Mouse (Mus musculus): ENCODE data around the gene Immp2l. TPM values are rescaled to one million over a fixed set of nuclear protein-coding genes. Genes with fewer than 3 reads are reported as not detected.

Immp2l gene
- total RNA-seq, 2 experiments from 2014 or later: 33.7 to 34.9 TPM

DNA sequence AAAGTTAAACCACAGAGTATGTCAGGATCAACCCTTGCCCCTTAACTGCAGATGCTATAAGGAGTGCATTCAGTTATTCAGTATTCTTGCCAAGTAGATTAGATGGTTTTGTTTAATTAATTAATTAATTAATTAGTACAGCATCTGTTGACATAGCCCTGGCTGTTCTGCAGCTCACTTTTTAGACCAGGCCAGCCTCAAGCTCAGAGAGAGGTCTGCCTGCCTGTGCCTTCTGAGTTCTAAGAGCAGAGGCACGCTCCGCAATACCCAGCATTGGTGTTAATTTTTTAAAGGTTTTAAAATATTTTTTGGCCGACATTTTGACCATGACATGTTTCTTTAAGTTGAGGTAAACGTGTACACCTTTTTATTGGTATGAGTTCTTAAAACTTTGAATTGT lies 292.0 kb downstream of the Immp2l start:
- no peak for DNase-seq

DNA sequence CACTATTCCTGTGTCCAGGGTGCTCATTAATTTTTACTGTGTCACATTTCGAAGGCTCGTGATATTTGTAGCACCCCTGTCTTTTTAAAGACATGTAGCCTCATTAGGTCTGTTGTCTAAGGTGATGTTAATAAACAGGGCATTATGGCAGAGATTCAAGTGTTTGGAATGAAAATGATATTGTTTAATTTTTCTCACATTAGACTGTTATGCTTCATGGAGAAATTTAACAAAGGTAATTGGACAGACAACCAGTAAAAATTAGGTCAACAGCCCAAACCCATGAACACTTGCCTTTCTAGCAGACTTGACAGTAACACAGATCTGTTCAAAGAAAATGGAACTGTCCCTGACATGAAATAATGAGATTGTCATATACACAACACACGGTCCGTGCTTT lies 292.5 kb downstream of the Immp2l start:
- DNase-seq: no peak

DNA sequence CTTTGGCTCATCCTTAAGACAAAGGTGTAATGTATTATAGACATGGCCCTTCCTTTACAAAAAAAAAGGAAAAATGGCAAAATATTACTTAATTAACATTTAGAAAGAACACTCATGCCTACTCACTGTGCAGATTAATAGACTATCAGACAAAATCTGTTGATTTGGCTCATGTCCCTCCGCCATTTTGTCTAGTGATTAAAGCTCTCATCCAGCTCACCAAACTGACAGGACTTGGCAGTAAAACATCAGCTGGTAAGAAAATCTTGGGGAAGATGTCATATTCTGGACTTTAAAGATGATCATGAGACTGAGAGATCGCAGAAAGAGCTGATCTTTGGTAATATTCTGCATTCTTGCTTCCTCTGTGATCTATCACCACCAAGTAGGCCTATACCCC lies 293.5 kb downstream of the Immp2l start:
- DNase-seq: no peak

DNA sequence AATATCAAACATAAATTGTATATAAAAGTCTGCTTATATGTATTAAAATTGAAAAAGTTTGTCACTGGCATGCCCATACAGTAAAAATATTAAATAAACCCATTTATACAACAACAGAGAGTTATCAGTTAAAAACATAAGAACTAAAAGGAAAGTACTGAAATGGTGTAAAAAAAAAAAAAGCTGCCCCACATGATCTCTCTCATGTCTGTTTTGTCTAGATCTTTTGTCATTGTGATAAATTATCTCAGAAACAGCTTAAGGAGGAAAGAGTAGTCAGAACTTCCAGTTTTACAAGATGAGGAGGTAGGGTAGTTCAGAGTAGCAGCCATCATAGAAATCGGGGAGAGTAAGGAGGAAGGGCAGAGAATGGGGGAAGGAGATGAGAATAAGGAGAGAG lies 298.1 kb downstream of the Immp2l start:
- no peak for DNase-seq

DNA sequence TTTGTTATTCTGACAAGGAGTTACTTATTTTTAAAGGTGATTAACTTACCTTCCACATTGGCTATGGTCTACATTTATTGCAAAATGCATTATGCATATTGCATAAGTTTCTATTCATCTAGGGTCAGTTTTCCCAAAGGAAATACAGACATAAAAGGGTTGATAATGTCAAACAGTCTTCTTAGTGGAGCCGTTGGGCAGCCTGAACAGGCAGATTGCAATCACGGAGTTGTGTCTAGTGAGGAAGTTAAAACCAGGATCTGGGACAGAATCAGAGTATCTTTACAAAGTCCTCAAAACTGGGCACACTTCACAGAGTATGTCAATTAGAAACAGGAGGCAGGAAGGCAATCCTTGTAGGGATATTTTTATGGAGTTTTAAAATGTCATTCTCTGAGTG lies 300.5 kb downstream of the Immp2l start:
- no peak for DNase-seq

GRCm38 (mm10) chr12:41325756-41326155 lies 301.9 kb downstream of the Immp2l start:
- no peak for DNase-seq

GRCm38 (mm10) chr12:41330988-41331671 lies 307.2 kb downstream of the Immp2l start:
- no peak for DNase-seq

DNA sequence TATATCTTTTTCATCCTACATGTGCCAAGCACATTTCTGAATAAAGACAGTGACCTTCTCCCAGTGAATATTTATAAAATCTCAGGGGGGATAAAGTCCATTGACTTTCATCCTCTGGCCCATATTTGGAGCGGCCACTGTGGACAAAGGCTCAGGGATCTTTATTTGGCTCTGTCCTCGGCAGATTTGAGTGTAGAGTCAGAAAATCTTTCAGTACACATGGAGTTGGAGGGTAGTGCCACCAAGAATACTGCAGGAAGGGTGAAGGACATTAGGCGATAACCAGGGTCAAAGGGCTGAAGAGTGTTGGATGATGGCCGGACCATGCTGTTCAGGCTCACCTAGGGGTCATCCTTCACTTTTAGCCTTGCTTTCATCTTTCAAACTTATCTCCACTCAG lies 321.7 kb downstream of the Immp2l start:
- DNase-seq: no peak

DNA sequence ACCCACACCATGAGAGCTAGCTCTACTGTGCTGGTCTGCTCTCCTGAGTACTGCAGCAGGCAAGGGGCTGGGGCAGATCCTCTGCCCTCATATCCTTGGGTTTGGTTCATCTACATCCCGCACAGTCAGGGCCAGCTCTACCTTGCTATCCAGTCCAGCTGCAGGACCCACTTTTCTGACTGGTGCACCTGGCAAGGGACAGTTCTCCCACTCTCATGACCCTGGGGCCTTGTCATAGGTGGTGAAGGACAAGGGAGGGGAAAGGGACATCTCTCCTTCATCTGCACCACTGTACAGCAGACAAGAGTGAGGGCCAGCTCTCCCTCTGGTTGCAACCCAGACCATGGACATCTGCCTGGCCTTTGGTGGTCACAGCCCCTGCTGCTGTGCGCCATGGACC lies 323.6 kb downstream of the Immp2l start:
- no peak for DNase-seq

- no peak for DNase-seq
Measured at GRCm38 (mm10) chr12:41349386-41349785, 325.5 kb downstream of the Immp2l start.

DNA sequence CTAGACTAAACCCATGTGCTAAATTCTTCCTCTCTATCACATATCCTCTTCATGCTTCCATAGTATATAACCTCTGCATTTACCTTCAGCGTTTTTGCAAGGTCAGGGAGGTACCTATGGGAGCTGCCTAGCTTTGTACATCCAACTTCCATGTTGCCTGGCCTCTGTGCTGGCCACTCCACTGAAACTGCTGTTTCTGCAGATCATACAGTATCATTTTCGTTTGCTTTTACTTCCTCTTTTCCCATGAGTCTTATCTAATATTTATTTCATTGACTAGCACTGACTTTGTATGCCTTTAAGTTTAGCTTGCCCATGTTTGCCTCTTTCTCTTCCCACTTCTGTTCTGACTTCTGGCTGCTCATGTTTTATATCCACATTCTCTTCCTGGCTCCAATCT lies 325.9 kb downstream of the Immp2l start:
- no peak for DNase-seq

GRCm38 (mm10) chr12:41351275-41351674 lies 327.4 kb downstream of the Immp2l start:
- DNase-seq: no peak

DNA sequence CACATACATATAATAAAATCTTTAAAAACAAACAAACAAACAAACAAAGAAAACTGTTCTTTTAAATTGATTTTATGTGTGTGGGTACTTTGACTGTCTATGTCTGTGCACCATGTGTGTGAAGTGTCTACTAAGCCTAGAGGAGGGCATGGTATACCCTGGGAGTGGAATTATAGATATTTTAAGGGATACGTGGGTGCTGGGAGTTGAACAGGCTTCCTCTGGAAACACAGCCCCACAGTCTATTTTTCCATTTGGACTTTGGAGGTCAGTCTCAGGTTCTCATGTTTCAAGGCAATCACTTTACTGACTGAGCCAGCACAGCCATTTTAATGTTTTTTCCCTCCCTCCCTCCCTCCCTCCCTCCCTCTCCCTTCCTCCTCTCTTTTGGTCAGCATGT lies 331.0 kb downstream of the Immp2l start:
- DNase-seq: no peak

DNA sequence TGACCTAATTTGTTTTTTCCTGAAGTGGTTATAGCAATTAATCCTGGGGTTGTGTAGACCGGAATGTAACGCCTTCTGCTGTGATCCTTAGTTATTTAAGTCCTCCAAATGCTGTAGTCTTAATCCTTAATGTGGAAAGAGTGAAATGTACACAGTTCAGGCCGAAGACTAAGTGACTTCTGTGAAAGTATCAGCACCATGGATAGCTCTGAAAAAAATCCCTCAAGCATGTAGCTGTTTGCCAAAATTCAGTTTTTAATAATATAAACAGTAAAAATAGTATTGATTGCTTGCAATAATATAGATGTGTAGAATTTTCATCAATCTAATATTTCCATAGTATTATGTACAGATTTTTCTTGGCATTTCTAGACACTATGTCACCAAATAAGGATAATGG lies 332.1 kb downstream of the Immp2l start:
- DNase-seq: no peak

- DNase-seq: no peak
Measured at GRCm38 (mm10) chr12:41386685-41387084, 362.8 kb downstream of the Immp2l start.

DNA sequence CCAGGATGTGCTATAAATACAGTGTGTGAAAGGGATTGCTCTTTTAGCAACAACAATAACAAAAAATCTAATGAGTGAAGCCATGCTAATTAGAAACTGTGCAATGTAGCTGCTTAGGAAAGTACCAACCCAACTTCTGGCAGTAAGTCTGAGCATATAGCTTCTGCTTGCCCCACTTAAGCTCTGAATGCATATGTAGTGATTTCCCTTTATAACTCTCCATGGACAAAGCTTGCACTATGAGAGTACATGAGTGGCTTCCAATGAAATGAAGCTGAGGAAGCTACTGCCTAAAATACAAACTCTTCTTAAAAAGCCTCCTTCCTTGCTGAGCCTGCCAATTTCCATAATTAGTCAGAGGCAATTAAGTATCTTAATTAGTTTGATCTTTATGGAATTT lies 370.3 kb downstream of the Immp2l start:
- DNase-seq: no peak

- no peak for DNase-seq
Measured at GRCm38 (mm10) chr12:41401136-41401535, 377.2 kb downstream of the Immp2l start.

GRCm38 (mm10) chr12:41401923-41402322 lies 378.0 kb downstream of the Immp2l start:
- DNase-seq: no peak

DNA sequence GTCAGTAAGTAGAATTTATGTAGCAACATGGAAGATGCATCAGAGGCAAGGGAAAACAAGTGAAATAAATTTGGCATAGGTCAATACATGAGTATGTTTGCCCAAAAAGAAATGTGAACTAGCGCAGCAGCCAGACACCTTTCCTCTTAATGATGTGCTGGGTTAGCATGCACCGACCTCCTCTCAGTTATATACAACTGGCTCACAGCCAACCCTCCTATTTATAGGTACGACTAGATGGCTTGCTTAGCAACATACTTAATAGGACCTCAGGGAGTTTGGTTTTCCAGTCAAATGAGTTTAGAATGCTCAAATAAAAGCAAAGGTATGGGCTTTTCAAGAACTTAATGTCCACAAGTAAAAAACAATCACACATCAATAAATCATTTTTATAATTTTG lies 385.5 kb downstream of the Immp2l start:
- DNase-seq: no peak

GRCm38 (mm10) chr12:41416635-41417034 lies 392.7 kb downstream of the Immp2l start:
- no peak for DNase-seq

DNA sequence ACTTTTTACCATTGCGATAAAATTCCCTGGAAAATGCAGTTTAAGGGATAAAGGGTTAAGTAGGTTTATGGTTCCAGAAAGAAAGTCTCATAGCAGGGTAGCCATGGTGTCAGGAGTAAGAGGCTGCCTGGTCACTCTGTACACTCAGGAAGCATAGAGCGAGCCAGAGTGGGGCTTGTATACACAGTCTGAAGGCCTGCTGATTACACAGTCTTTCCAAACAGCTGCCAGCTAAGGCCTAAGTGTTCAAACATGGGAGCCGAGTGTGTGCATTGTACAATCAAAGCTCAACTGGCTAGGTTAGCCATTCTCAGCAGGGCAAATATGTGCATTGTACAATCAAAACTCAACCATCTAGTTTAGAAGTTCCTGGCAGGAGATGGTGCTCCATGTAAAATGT lies 393.2 kb downstream of the Immp2l start:
- no peak for DNase-seq

- no peak for DNase-seq
Measured at GRCm38 (mm10) chr12:41417961-41418360, 394.1 kb downstream of the Immp2l start.

DNA sequence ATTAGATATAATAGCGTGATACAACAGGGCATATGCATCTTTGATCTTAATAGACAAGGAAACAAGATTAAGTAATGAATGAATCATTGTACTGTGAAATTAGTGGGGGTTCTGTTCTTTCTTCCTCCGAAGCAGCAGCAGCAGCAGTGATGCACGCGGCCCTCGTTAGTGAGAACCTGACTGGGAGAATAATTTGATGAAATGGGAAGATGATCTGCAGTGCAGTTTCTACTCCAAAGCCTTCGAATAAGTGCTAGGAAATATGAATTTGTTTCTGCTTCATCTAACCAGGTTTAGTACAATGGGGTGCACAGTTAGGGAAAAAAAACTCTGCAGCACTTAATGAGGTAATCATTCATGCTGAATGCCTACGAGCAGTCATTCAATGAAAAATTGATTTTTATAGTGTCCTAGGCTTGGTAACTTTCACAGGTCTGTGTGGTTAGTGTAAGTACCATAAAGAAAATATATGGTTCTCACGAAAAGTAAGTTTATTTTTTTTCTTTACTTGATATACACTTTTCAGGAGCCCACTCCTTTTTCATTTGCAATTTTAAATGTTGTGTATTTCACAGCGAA lies 401.3 kb downstream of the Immp2l start:
- no peak for DNase-seq

GRCm38 (mm10) chr12:41427464-41427863 lies 403.6 kb downstream of the Immp2l start:
- DNase-seq: no peak

Measured in heart, adult 18-20 months (tissue).